Mouse (Mus musculus) myocyte (in vitro differentiated cells): ENCODE measurements around the gene Sh3gl1. TPM values are rescaled to one million over a fixed set of nuclear protein-coding genes. Genes with fewer than 3 reads are reported as not detected.

Experiments used
- H3K27me3 ChIP-seq: one replicate; pipeline ENCODE4 v1.6.1; 2011; ENCODE audit not compliant: control insufficient read depth, insufficient read depth, insufficient read length
- H3K36me3 ChIP-seq: one replicate; pipeline ENCODE4 v1.6.1; 2011; ENCODE audit not compliant: control insufficient read depth, insufficient read depth
- H3K4me2 ChIP-seq: one replicate; pipeline ENCODE4 v1.6.1; 2011; ENCODE audit warnings: low read depth, control low read depth
- H3K4me3 ChIP-seq: one replicate; pipeline ENCODE4 v1.5.1; 2011; ENCODE audit warnings: mild to moderate bottlenecking, control low read depth, moderate library complexity
- H3K79me2 ChIP-seq: one replicate; pipeline ENCODE4 v1.6.1; 2011; ENCODE audit not compliant: control insufficient read depth, insufficient read depth
- H3ac ChIP-seq: one replicate; pipeline ENCODE4 v1.6.1; 2011; ENCODE audit not compliant: control insufficient read depth, insufficient read length
- CEBPB ChIP-seq: IDR thresholded peaks from 2 replicates; pipeline ENCODE4 v1.6.1; 2011; ENCODE audit warnings: mild to moderate bottlenecking, moderate library complexity; ENCODE audit not compliant: poor library complexity, insufficient read depth, severe bottlenecking
- E2F4 ChIP-seq: IDR thresholded peaks from one replicate; pipeline ENCODE4 v1.6.1; 2011; ENCODE audit warnings: mild to moderate bottlenecking, control low read depth, moderate library complexity; ENCODE audit not compliant: insufficient read depth
- MAX ChIP-seq: IDR thresholded peaks from one replicate; pipeline ENCODE4 v1.6.1; 2011; ENCODE audit warnings: low read depth, mild to moderate bottlenecking, control low read depth
- MYOD1 ChIP-seq, 3 experiments: IDR thresholded peaks; one replicate each; pipeline ENCODE4 v1.6.1; 2011; ENCODE audit warnings: control low read depth in 2 of 3, low read depth in 2 of 3, mild to moderate bottlenecking in 2 of 3, moderate library complexity in 1 of 3; ENCODE audit not compliant: insufficient read length in 2 of 3, control insufficient read depth in 1 of 3
- MYOG ChIP-seq, 3 experiments: IDR thresholded peaks; one replicate each; pipeline ENCODE4 v1.6.1; 2011; ENCODE audit warnings: control low read depth in 2 of 3, low read depth in 2 of 3, mild to moderate bottlenecking in 2 of 3; ENCODE audit not compliant: insufficient read length in 2 of 3, control insufficient read depth in 1 of 3, insufficient read depth in 1 of 3
- POLR2A ChIP-seq: IDR thresholded peaks from one replicate; pipeline ENCODE4 v1.6.1; 2011; ENCODE audit warnings: low read depth, mild to moderate bottlenecking, control low read depth, moderate library complexity; ENCODE audit not compliant: insufficient read length
- POLR2AphosphoS2 ChIP-seq: IDR thresholded peaks from one replicate; pipeline ENCODE4 v1.6.1; 2011; ENCODE audit warnings: low read depth, control low read depth; ENCODE audit not compliant: insufficient read length
- REST ChIP-seq: IDR thresholded peaks from one replicate; pipeline ENCODE4 v1.6.1; 2011; ENCODE audit warnings: mild to moderate bottlenecking, control low read depth, moderate library complexity; ENCODE audit not compliant: insufficient read depth, insufficient read length
- SRF ChIP-seq: IDR thresholded peaks from one replicate; pipeline ENCODE4 v1.6.1; 2011; ENCODE audit warnings: low read depth; ENCODE audit not compliant: control insufficient read depth, insufficient read length
- TCF12 ChIP-seq: IDR thresholded peaks from one replicate; pipeline ENCODE4 v1.6.1; 2011; ENCODE audit warnings: mild to moderate bottlenecking, control low read depth; ENCODE audit not compliant: poor library complexity, insufficient read depth, severe bottlenecking
- TCF3 ChIP-seq: IDR thresholded peaks from one replicate; pipeline ENCODE4 v1.6.1; 2011; ENCODE audit warnings: low read depth, control low read depth; ENCODE audit not compliant: insufficient read length
- USF1 ChIP-seq: IDR thresholded peaks from one replicate; pipeline ENCODE4 v1.6.1; 2011; ENCODE audit warnings: low read depth, mild to moderate bottlenecking, control low read depth, moderate library complexity
- polyA plus RNA-seq: library from polyadenylated mRNA; unstranded; fragments of >200 nt; fragmentation: generic; extraction: Trizol; gene quantifications from one replicate; pipeline ENCODE4 v1.2.1, GENCODE M21; 2012; ENCODE audit warnings: missing spikeins

The Sh3gl1 gene
- polyA plus RNA-seq, 1 experiment: 66.9 TPM

DNA sequence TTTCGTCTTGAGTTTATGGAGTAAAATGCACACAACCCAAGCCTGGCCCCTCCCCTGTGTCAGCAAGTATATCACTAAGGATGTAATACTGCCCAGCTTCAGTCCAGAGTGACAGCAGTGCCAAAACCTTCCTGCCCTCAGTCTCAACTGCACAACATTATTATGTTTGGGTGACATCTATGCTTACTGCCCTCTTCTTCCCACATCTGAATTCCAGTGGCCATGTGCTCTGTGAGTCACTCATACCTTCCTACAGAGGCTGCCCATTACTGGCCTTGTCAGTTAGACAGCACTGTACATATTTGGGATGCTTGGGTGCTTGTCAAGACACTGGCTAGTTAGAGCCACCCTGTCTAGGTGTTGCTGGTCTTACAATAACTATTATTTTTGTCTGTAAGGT lies 10.1 kb downstream of the Sh3gl1 start:
- H3ac ChIP-seq: no peak overlapping the region
- TF ChIP-seq USF1 (peak; percentile 67), MYOD1 (IDR thresholded peaks at IDR 0.05; ENCODE audit: control insufficient read depth in 1 of 3, insufficient read length in 2 of 3, low read depth in 2 of 3) (peak in 1 of 3 experiments; percentile 52), MYOG (IDR thresholded peaks at IDR 0.05; ENCODE audit: control insufficient read depth in 1 of 3, insufficient read depth in 1 of 3, insufficient read length in 2 of 3, low read depth in 2 of 3) (no peak), MAX (peak; percentile 80), SRF (no peak), TCF3 (no peak)
- H3K36me3 ChIP-seq: peaks cover 5% of the 10 kb centered on the region
- peak overlapping the region; percentile 53 for H3K4me2 ChIP-seq
- H3K27me3 ChIP-seq: no peaks in the 10 kb centered on the region
- no peak overlapping the region for H3K4me3 ChIP-seq
- H3K79me2 ChIP-seq: peaks cover 96% of the 10 kb centered on the region

DNA sequence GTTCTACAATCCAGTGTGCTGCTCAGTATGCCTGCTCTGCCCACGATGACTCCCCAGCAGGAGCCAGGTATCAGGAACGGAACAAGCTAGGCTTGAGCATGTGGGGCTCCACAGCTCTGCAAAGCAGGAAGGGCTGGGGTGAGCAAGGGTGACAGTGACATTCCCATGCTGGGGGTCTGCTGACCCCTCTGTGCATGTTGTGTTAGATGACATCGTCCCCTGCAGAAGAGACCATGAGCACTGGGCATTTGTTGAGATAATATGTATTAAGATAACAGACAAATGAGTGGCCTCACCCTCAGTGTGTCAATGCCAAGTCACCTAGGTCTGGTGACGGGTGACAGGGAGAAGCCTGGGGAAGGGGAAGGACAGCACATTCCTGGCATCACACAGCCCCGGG lies 11.5 kb downstream of the Sh3gl1 start:
- H3ac ChIP-seq: no peak overlapping the region
- TF ChIP-seq POLR2A (no peak), TCF3 (no peak), SRF (no peak)
- H3K27me3 ChIP-seq: no peaks in the 10 kb centered on the region
- no peaks in the 10 kb centered on the region for H3K36me3 ChIP-seq
- no peak overlapping the region for H3K4me3 ChIP-seq
- H3K79me2 ChIP-seq: peaks cover 92% of the 10 kb centered on the region
- H3K4me2 ChIP-seq: no peak overlapping the region

DNA sequence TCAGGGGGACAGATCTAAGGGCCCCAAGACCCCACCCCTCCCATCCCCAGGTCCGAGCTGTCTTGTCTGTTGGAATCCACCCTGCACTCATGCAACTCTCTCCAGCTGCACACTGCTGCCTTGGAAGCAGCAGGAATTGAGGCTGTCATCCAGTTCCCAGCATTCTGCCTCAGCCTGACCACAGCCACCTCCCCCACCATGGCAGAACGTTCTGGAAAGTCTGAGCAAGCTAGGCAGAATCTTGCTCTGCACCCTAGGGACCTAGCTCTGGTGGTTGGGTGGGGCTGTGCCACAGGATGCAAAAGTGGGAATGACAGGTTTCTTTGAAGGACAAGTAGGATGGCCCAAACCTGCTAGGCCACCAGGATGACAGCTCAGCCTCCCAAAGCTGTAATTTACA lies 12.0 kb downstream of the Sh3gl1 start:
- peak overlapping the region; percentile 37 for H3K4me2 ChIP-seq
- H3K36me3 ChIP-seq: no peaks in the 10 kb centered on the region
- H3K79me2 ChIP-seq: peaks cover 88% of the 10 kb centered on the region
- no peak overlapping the region for H3ac ChIP-seq
- H3K4me3 ChIP-seq: no peak overlapping the region
- TF ChIP-seq MAX: no peak
- TF ChIP-seq CEBPB: no peak
- TF ChIP-seq TCF12: no peak
- TF ChIP-seq TCF3: no peak
- TF ChIP-seq POLR2AphosphoS2: no peak
- no peak for TF ChIP-seq USF1
- TF ChIP-seq MYOG (IDR thresholded peaks at IDR 0.05; ENCODE audit: control insufficient read depth in 1 of 3, insufficient read depth in 1 of 3, insufficient read length in 2 of 3, low read depth in 2 of 3): no peak
- TF ChIP-seq POLR2A: no peak
- no peak for TF ChIP-seq REST
- no peak for TF ChIP-seq E2F4
- no peaks in the 10 kb centered on the region for H3K27me3 ChIP-seq

DNA sequence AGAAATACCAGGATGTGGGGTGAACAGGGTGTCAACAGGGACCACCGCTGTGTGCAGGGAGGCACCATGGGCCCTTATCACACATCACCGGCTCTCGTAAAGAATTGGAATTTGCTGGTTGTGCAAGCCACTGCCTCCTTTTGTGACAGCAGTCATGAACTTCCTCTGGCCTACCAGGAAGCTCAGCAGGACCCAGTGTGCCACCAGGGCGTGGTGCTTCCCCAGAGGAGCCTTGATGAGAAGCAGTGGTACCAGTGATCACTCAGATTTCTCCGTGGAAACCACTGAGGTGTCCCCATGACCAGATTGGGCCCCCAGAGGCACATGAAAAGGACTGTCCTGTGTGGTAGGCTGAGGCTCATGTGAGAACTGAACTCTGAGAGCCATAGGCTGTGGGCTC lies 13.0 kb downstream of the Sh3gl1 start:
- Histone ChIP-seq H3K4me2 (no peak overlapping the region), H3K36me3 (no peaks in the 10 kb centered on the region), H3K79me2 (peaks cover 77% of the 10 kb centered on the region), H3K27me3 (no peaks in the 10 kb centered on the region), H3ac (no peak overlapping the region), H3K4me3 (no peak overlapping the region)
- no peak for TF ChIP-seq POLR2A
- TF ChIP-seq E2F4: no peak
- TF ChIP-seq REST: no peak
- no peak for TF ChIP-seq POLR2AphosphoS2
- TF ChIP-seq SRF: no peak
- no peak for TF ChIP-seq MAX
- TF ChIP-seq MYOG (IDR thresholded peaks at IDR 0.05; ENCODE audit: control insufficient read depth in 1 of 3, insufficient read depth in 1 of 3, insufficient read length in 2 of 3, low read depth in 2 of 3): no peak
- no peak for TF ChIP-seq MYOD1 (IDR thresholded peaks at IDR 0.05; ENCODE audit: control insufficient read depth in 1 of 3, insufficient read length in 2 of 3, low read depth in 2 of 3)
- no peak for TF ChIP-seq TCF12

DNA sequence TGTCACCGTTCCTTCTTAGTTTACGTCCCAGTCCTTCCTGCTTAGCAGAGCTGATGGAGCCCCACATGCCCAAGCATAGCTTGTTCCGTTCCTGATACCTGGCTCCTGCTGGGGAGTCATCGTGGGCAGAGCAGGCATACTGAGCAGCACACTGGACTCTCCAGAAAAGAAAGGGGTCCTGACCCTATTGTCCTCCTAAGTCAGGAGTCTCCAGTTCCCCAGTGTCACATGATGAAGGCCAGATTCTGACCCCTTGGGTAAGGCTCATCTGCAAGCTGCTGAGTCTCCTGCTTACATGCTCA lies 13.5 kb downstream of the Sh3gl1 start:
- Histone ChIP-seq H3K27me3 (no peaks in the 10 kb centered on the region), H3K79me2 (peaks cover 72% of the 10 kb centered on the region), H3ac (no peak overlapping the region), H3K4me2 (no peak overlapping the region), H3K4me3 (no peak overlapping the region), H3K36me3 (no peaks in the 10 kb centered on the region)
- TF ChIP-seq USF1 (no peak), MYOD1 (IDR thresholded peaks at IDR 0.05; ENCODE audit: control insufficient read depth in 1 of 3, insufficient read length in 2 of 3, low read depth in 2 of 3) (no peak), MAX (no peak), CEBPB (no peak), REST (no peak), SRF (no peak), TCF3 (no peak), POLR2A (no peak), POLR2AphosphoS2 (no peak), MYOG (IDR thresholded peaks at IDR 0.05; ENCODE audit: control insufficient read depth in 1 of 3, insufficient read depth in 1 of 3, insufficient read length in 2 of 3, low read depth in 2 of 3) (no peak), E2F4 (no peak), TCF12 (no peak)
